Mouse (Mus musculus) embryo, embryonic 9.5 days (tissue): ENCODE measurements around the gene Kcnq2.

Experiments used
- DNase-seq: peaks from one replicate; pipeline ENCODE4 v3.0.0-alpha.2; 2017; ENCODE audit errors: extremely low spot score

Kcnq2 gene

GRCm38 (mm10) chr2:181042376-181042775 lies 92.7 kb downstream of the Kcnq2 start:
- no peak for DNase-seq

DNA sequence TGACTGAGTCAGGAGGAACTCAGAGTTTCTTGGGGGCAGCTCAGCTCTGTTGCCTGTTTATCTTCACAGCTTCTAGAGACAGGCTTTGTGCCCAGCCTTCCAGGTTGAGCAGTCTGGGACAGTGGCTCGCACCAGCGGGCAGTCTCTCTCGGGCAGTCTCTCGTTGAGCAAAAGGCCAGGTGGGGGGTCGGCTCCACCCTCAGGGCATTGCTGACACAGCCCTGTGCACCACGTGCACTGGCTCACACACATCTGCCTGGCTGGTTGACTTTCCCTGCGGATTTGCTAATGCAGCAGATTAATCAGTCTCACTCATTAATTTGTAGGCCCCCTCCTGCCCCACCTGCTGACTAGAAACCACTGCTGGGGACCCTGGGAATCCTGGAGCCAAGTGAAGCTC lies 93.2 kb downstream of the Kcnq2 start:
- DNase-seq, result no peak

- no peak for DNase-seq
Observed at GRCm38 (mm10) chr2:181039356-181039680, 95.8 kb downstream of the Kcnq2 start.

DNA sequence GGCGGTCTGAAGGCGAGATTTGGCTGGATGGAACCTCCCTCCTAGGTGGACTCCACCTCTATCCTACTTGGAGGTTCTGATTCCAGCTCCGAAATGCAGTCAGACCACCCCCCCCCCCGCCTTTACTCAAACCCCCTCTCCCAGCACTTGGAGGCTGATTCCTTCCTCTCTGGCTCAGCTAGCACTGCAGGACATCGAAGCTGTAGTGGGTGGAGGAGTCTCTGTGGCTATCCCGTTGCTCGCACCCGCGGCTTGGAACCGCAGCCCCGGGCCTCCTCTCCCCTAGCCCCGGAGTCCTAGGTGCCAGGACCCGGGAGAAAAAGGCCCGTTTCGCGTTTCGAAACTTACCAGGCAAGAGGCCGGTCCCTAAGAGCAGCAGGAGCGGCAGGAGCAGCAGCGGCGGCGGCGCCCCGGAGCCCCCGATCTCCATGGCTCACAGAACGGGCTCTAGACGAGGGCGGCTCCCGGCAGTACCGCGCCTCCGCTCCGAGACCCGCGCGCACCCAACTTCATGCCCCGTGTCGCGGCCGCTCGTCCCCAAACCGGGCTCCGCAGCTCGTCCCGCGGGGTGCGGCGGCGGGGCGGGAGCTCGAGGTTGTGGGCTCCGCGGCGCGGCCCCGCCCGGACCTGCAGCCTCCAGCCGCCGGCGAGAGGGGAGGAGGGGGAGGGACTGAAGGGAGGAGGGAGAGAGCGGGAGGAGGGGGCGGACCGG lies 96.3 kb downstream of the Kcnq2 start:
- peak; percentile 70 for DNase-seq

DNA sequence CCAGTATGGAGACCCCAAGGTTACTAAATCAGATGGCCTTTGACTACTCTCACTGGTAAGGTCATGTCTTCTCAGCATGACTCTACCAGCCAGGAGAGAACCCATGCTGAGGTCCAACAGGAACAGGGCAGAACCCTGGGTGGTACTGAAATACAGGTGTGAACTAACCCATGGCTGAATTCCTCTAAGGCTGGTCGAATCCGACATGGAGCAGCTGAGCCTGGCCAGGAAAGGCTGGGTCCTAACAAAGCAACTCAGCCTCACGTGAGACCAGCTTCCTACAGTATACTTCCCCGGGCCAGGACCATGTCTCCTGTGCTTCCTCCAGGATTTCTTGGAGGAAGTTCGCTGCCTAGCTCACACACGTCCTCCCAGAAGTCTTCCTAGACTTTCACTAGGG lies 98.5 kb downstream of the Kcnq2 start:
- no peak for DNase-seq

DNA sequence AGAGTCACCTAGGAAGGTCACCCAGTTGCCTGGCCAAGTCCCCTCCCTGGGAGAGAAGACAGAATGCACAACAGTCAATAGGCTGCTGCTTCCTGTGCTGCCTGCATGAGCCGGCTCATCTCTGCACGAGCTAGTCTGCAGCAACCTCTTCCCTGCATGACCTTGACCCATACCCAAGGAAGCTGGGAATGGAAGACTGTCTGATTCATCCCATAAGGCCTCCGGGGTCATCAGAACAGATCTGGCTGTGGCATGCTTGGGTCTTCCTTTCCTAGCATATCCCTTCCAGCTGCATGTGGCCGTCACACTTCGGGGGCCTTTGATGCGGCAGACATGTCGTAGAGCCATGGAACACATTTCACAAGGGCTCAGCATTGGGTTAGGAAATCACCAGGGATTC lies 99.9 kb downstream of the Kcnq2 start:
- no peak for DNase-seq

GRCm38 (mm10) chr2:181033310-181033709 lies 101.8 kb downstream of the Kcnq2 start:
- DNase-seq, result no peak

GRCm38 (mm10) chr2:181032407-181032806 lies 102.7 kb downstream of the Kcnq2 start:
- no peak for DNase-seq

- DNase-seq, result no peak
Observed at GRCm38 (mm10) chr2:181031406-181031934, 103.6 kb downstream of the Kcnq2 start.
